Mouse (Mus musculus) megakaryocyte, embryonic 14.5 days (primary cell): ENCODE measurements around the gene Zfp975. TPM values are rescaled to one million over a fixed set of nuclear protein-coding genes. Genes with fewer than 3 reads are reported as not detected.
"Not testable (repeated sequence)": the region's sequence is repeated elsewhere in the genome, so short reads cannot be mapped to it uniquely, and the experiment has no call there.

Source experiments
- H3K27me3 ChIP-seq: replicated peaks from 2 replicates; pipeline ENCODE3; 2012; ENCODE audit warnings: inconsistent platforms
- H3K36me3 ChIP-seq: replicated peaks from 2 replicates; pipeline ENCODE3; 2012; ENCODE audit warnings: low read length, inconsistent platforms, mixed read lengths
- H3K4me1 ChIP-seq: 2 replicates; pipeline ENCODE4 v1.6.1; 2012; ENCODE audit warnings: inconsistent platforms
- H3K4me3 ChIP-seq: replicated peaks from 2 replicates; pipeline ENCODE3; 2012; ENCODE audit warnings: moderate library complexity, mild to moderate bottlenecking, inconsistent platforms
- H3K9me3 ChIP-seq: 2 replicates; pipeline ENCODE4 v1.6.1; 2012; ENCODE audit warnings: inconsistent platforms
- FLI1 ChIP-seq: IDR thresholded peaks from 2 replicates; pipeline ENCODE4 v1.6.1; 2012; ENCODE audit warnings: low read length, inconsistent platforms, mixed read lengths
- GATA1 ChIP-seq: IDR thresholded peaks from 3 replicates; pipeline ENCODE4 v1.6.1; 2012; ENCODE audit warnings: mixed read lengths, low read length, inconsistent platforms, borderline replicate concordance
- polyA plus RNA-seq: library from polyadenylated mRNA; stranded (reverse); fragments of >175 nt; gene quantifications from 2 replicates; pipeline ENCODE4 v1.2.3, GENCODE M21; 2012; ENCODE audit warnings: low replicate concordance; ENCODE audit not compliant: insufficient read depth

Zfp975 gene
- polyA plus RNA-seq = 0.16 TPM in 1 of 2 replicates, not detected in the other

- H3K27me3 ChIP-seq, H3K9me3 ChIP-seq, H3K36me3 ChIP-seq: not testable (repeated sequence)
- H3K4me3 ChIP-seq = peak within 1 kb of the TSS; percentile 91
- H3K4me1 ChIP-seq = peaks cover 18% of the 10 kb centered on the region
These were observed at the start of gene Zfp975 for GRCm38 (mm10) chr7:42692362-42693158. Zfp975 (minus strand) TSS chr7:42692742.

GRCm38 (mm10) chr7:42738536-42739210, 46.1 kb upstream of the Zfp975 start:
- Histone ChIP-seq H3K4me3 (no peak overlapping the region), H3K4me1 (no peaks in the 10 kb centered on the region), H3K27me3 (no peaks in the 10 kb centered on the region), H3K9me3 (peaks cover 30% of the 10 kb centered on the region), H3K36me3 (no peaks in the 10 kb centered on the region)
- no peak for TF ChIP-seq FLI1
- no peak for TF ChIP-seq GATA1

- not testable (repeated sequence) for H3K4me3 ChIP-seq, H3K36me3 ChIP-seq, H3K9me3 ChIP-seq, H3K27me3 ChIP-seq, H3K4me1 ChIP-seq
These were observed 34.4 kb upstream of the Zfp975 start, which contains the start of gene Gm17067 for GRCm38 (mm10) chr7:42726917-42727316. Gm17067 (minus strand) TSS chr7:42727017.

- Histone ChIP-seq H3K4me1 (peaks cover 18% of the 10 kb centered on the region), H3K4me3 (peak overlapping the region; percentile 91)
- H3K9me3 ChIP-seq, H3K27me3 ChIP-seq, H3K36me3 ChIP-seq: not testable (repeated sequence)
These were observed 709 bp upstream of the Zfp975 start for GRCm38 (mm10) chr7:42693251-42693650.

GRCm38 (mm10) chr7:42680081-42680480, 12.5 kb downstream of the Zfp975 start:
- not testable (repeated sequence) for H3K36me3 ChIP-seq, H3K27me3 ChIP-seq, H3K4me3 ChIP-seq, H3K4me1 ChIP-seq
- H3K9me3 ChIP-seq = peaks cover 20% of the 10 kb centered on the region

- not testable (repeated sequence) for H3K27me3 ChIP-seq, H3K4me1 ChIP-seq, H3K4me3 ChIP-seq, H3K36me3 ChIP-seq
- H3K9me3 ChIP-seq = peaks cover 18% of the 10 kb centered on the region
These were observed 12.9 kb downstream of the Zfp975 start for GRCm38 (mm10) chr7:42679646-42680045.

- not testable (repeated sequence) for H3K4me1 ChIP-seq, H3K36me3 ChIP-seq, H3K4me3 ChIP-seq, H3K27me3 ChIP-seq
- peaks cover 32% of the 10 kb centered on the region for H3K9me3 ChIP-seq
These were observed 32.4 kb downstream of the Zfp975 start for GRCm38 (mm10) chr7:42660140-42660539.

- not testable (repeated sequence) for H3K4me3 ChIP-seq, H3K36me3 ChIP-seq, H3K4me1 ChIP-seq, H3K27me3 ChIP-seq
- H3K9me3 ChIP-seq = peaks cover 23% of the 10 kb centered on the region
These were observed 37.3 kb downstream of the Zfp975 start for GRCm38 (mm10) chr7:42655211-42655610.

- not testable (repeated sequence) for H3K36me3 ChIP-seq, H3K9me3 ChIP-seq, H3K4me3 ChIP-seq, H3K27me3 ChIP-seq, H3K4me1 ChIP-seq
These were observed 49.4 kb downstream of the Zfp975 start for GRCm38 (mm10) chr7:42643120-42643620.

- H3K4me3 ChIP-seq = peak within 1 kb of the TSS; percentile 91
- not testable (repeated sequence) for H3K27me3 ChIP-seq, H3K9me3 ChIP-seq, H3K4me1 ChIP-seq, H3K36me3 ChIP-seq
These were observed 50.1 kb downstream of the Zfp975 start, which contains the start of gene Zfp976 for GRCm38 (mm10) chr7:42642152-42643115. Zfp976 (minus strand) TSS chr7:42642588.

- H3K9me3 ChIP-seq = peaks cover 20% of the 10 kb centered on the region
- not testable (repeated sequence) for H3K4me3 ChIP-seq, H3K27me3 ChIP-seq, H3K36me3 ChIP-seq, H3K4me1 ChIP-seq
These were observed 61.5 kb downstream of the Zfp975 start for GRCm38 (mm10) chr7:42631031-42631430.

Other genes with a start within 250 kb of the Zfp975 start
- not detected in 2 replicates for gene 4933421I07Rik, start 244.6 kb downstream of the Zfp975 start, polyA plus RNA-seq
- 0.98 TPM in 1 of 2 replicates, not detected in the other for gene Zfp141, start 187.0 kb downstream of the Zfp975 start, polyA plus RNA-seq
- not detected in 2 replicates for gene Gm21028, start 114.2 kb downstream of the Zfp975 start, polyA plus RNA-seq
- not detected in 2 replicates for gene Zfp977, start 100.2 kb downstream of the Zfp975 start, polyA plus RNA-seq
- gene Zfp976, start 50.2 kb downstream of the Zfp975 start, polyA plus RNA-seq = 0.32 TPM in 1 of 2 replicates, not detected in the other
- not detected in 2 replicates for gene Gm17067, start 34.3 kb upstream of the Zfp975 start, polyA plus RNA-seq
- gene Vmn2r62, start 100.8 kb upstream of the Zfp975 start, polyA plus RNA-seq = not detected in 2 replicates
- not detected in 2 replicates for gene Gm2381, start 174.5 kb upstream of the Zfp975 start, polyA plus RNA-seq
- gene Vmn2r63, start 241.1 kb upstream of the Zfp975 start, polyA plus RNA-seq = not detected in 2 replicates